Mouse (Mus musculus) brain, embryonic 18.5 days (tissue): Measurements from ENCODE around the gene Fam163a.
"Not testable (repeated sequence)": the region's sequence is repeated elsewhere in the genome, so short reads cannot be mapped to it uniquely, and the experiment has no call there.

Experiments used
- DNase-seq: peaks from one replicate; pipeline ENCODE4 v3.0.0-alpha.2; 2012; ENCODE audit warnings: low read depth, low spot score

Gene Fam163a

GRCm38 (mm10) chr1:156204656-156205131, at the start of gene Fam163a:
Gene Fam163a, minus strand, starts transcription at chr1:156205026.
- no peak for DNase-seq

GRCm38 (mm10) chr1:156251096-156251495, 46.3 kb upstream of the Fam163a start:
- not testable (repeated sequence) for DNase-seq

- DNase-seq, result no peak
Observed at GRCm38 (mm10) chr1:156247893-156248292, 43.1 kb upstream of the Fam163a start.

- DNase-seq, result no peak
Observed at GRCm38 (mm10) chr1:156241713-156242348, 37.0 kb upstream of the Fam163a start.

- DNase-seq, result no peak
Observed at GRCm38 (mm10) chr1:156241035-156241434, 36.2 kb upstream of the Fam163a start.

GRCm38 (mm10) chr1:156231122-156231521, 26.3 kb upstream of the Fam163a start:
- DNase-seq, result no peak

- DNase-seq, result no peak
Observed at GRCm38 (mm10) chr1:156230339-156231089, 25.7 kb upstream of the Fam163a start.

GRCm38 (mm10) chr1:156229448-156229847, 24.6 kb upstream of the Fam163a start:
- DNase-seq, result no peak

GRCm38 (mm10) chr1:156228728-156229127, 23.9 kb upstream of the Fam163a start:
- DNase-seq, result no peak

GRCm38 (mm10) chr1:156226903-156227302, 22.1 kb upstream of the Fam163a start:
- no peak for DNase-seq

- no peak for DNase-seq
Observed at GRCm38 (mm10) chr1:156222205-156223000, 17.6 kb upstream of the Fam163a start.

- no peak for DNase-seq
Observed at GRCm38 (mm10) chr1:156221327-156221726, 16.5 kb upstream of the Fam163a start.

GRCm38 (mm10) chr1:156218573-156218972, 13.7 kb upstream of the Fam163a start:
- DNase-seq, result no peak

- no peak for DNase-seq
Observed at GRCm38 (mm10) chr1:156217941-156218340, 13.1 kb upstream of the Fam163a start.

GRCm38 (mm10) chr1:156217393-156217792, 12.6 kb upstream of the Fam163a start:
- no peak for DNase-seq

- DNase-seq, result no peak
Observed at GRCm38 (mm10) chr1:156216249-156216648, 11.4 kb upstream of the Fam163a start.

- DNase-seq, result no peak
Observed at GRCm38 (mm10) chr1:156214651-156215050, 9.8 kb upstream of the Fam163a start.

GRCm38 (mm10) chr1:156212923-156213322, 8.1 kb upstream of the Fam163a start:
- DNase-seq, result no peak

GRCm38 (mm10) chr1:156211809-156212317, 7.0 kb upstream of the Fam163a start:
- DNase-seq, result no peak

GRCm38 (mm10) chr1:156205164-156205563, 338 bp upstream of the Fam163a start:
- DNase-seq, result no peak

GRCm38 (mm10) chr1:156203961-156204655, 718 bp downstream of the Fam163a start:
- DNase-seq, result no peak
